Mouse (Mus musculus): ENCODE results near the gene Nup107. TPM values are rescaled to one million over a fixed set of nuclear protein-coding genes. Genes with fewer than 3 reads are reported as not detected.
"Not testable (repeated sequence)": the region's sequence is repeated elsewhere in the genome, so short reads cannot be mapped to it uniquely, and the experiment has no call there.

Nup107 gene
- total RNA-seq, 4 experiments from 2014 or later = 3.8 to 6.4 (median 5.6) TPM

GRCm38 (mm10) chr10:117704314-117704963 lies 88.1 kb downstream of the Nup107 start:
- not testable (repeated sequence) for DNase-seq (ENCODE audit: low spot score in 2 of 2)

DNA sequence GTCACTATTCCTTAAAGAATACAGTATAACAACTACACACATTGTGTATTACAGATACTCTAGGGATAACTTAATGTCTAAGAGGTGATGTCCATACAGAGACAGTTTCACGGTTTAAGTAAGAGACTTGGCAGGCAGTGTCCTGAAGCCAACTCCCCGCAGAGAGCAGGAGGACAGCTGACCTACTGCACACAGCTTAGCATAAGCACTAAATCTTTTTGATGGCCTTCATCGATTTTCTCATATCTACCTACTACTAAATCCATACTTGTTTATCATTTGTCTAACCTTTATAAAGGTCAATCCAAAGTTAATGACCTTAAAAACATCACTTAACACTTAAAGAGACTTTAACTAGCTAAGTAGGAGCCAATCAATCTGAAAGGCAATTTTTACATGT lies 89.0 kb downstream of the Nup107 start:
- no peak for DNase-seq (ENCODE audit: low spot score in 2 of 2)

- DNase-seq (ENCODE audit: low spot score in 2 of 2) = no peak
Measured at GRCm38 (mm10) chr10:117702024-117702833, 90.3 kb downstream of the Nup107 start.

DNA sequence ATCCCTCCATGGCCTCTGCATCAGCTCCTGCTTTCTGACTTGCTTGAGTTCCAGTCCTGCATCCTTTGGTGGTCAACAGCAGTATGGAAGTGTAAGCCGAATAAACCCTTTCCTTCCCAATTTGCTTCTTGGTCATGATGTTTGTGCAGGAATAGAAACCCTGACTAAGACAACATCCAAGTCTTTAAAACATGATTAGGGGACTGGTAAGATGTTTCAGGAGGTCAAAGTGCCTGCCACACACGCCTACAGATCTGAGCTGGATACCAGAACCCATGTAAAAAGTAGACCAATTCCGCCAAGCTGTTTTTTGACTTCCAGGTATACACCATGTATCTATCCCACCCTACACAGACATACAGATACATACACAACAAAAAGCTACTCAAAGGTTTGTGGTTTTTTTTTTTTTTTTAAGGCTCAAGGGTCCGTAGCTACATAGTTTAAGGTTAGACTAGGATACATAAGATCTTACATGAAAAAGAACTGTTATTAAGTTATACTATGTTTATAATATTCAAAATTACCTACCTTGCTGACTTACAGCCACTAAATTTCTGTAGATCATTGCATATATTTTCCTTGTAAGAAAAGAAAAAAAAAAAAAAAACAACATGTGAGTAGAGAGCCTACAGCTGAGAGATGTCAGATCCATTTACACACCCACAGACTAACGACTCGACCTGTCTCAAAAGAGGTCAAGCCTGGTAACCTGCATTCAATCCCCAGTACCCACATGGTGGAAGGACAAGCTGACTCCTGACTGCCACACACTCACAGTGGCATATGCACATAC lies 91.3 kb downstream of the Nup107 start:
- no peak for DNase-seq (ENCODE audit: low spot score in 2 of 2)

Other genes with a start within 250 kb of the Nup107 start
- gene Cpm, start 163.2 kb downstream of the Nup107 start, total RNA-seq (2022) = 1 to 10 TPM; 1.3 to 2.2 (median 1.5) TPM
- gene Mdm2, start 81.9 kb downstream of the Nup107 start, total RNA-seq (2022) = 10 to 100 TPM; 44.3 to 55.1 (median 51.2) TPM
- 1 to 10 TPM; 4.1 to 4.7 (median 4.4) TPM for gene Slc35e3, start 46.3 kb downstream of the Nup107 start, total RNA-seq (2022)
- 10 to 100 TPM; 16.5 to 23.0 (median 19.6) TPM for gene Rap1b, start 53.3 kb upstream of the Nup107 start, total RNA-seq (2022)